Mouse (Mus musculus): ENCODE data around the gene Ccdc88c.

The Ccdc88c gene

DNA sequence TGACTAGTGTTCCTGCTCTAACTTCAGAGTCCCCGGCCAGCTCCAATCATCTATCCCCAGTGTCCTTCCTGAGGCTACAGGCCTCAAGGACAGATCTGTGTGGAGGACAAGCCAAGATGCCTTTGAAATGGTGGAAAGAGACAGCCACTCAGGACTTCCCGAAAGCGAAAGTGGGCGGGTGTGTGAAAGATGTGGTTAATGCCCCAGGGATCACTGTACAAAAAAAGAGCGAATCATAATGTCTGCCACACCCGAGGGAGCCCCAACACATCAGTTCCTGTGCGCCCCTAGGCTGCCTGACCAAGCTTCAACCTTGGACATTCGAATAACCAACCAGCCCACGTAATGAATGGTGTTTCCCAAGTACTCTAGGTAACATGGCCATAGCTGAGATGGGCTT, 100.6 kb downstream of the Ccdc88c start:
- DNase-seq (ENCODE audit: low spot score), result no peak

DNA sequence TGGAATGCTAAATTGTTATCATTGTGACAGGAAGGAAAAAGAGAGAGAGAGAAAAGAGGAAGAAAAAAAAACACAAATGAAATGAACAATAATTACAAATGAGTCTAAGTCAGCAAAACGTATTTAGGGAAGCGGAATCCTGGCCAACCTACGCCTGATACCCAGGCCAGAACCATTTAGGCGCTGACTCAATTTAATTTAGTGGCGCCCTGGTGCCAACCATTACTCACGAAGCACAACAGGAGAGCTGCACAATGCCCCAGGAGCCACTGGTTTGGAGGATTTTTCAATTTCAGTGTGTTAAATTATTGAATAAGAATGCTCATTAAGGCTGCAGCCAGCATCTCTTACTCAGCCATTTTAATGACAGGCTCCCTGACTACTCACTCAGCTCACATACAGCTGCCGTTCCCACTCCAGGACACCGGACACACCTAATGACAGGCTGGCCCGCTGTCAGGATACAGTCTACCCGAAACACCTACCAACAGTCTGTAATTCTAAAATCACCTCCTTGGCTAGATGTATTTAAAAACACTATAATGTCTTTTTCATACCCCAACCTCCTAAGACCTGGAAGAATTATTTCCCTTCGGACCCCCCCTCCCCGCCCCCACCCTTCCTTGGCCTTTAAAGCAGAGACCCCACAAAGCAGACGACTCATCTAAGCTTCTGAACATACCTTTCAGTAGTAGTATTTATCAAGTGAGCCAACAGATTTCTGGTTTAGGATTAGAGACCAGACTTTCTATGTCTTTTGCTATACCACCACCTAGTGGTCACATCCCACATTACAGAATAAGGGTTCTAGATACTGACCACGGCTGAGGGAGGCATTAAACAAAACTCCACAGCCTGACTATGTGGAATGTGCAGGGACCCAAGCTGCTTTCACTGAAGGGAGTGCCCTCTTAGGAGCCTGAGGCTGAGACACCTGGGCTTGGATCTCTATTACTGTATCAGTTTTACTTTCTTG, 102.9 kb downstream of the Ccdc88c start:
- no peak for DNase-seq (ENCODE audit: low spot score)

GRCm38 (mm10) chr12:100924646-100925339, 104.1 kb downstream of the Ccdc88c start:
- no peak for DNase-seq (ENCODE audit: low spot score)

DNA sequence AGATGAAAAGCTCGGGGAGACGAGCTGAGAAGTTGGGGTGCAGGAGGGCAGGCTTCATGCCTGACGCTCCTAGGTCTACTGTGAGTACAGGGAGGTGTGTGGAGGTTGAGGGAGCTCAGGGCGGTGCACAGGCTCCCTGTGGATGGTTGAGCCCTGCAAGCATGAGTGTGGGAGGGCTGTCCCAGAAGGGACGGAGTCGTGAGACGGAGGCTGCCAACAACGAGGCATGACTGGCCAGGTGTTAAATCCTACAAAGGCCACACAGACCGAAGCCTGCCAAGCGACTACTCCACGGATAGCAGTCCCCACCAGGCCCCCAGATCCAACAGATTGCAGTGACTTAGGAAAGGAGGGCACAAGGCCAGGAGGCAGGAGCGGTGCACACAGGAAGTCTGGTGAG, 118.1 kb downstream of the Ccdc88c start:
- no peak for DNase-seq (ENCODE audit: low spot score)

DNA sequence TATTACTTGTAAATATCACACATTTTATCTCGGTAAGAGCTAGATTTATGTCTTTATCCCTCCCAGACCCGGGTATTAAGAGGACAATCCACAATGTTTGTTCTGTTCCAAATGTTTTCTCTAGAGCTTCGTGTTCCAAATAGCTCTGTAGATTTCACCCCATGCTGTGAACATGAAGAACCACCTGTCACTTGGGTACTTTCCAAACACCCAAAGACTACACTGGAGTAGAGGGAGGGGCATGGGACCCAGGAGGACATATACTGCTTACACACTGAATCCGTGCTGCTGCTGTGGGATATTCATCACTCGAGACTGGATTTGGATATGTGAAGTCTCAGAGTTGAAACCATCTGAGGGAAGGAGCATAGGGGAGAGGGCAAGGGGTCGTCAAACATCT, 119.1 kb downstream of the Ccdc88c start:
- DNase-seq (ENCODE audit: low spot score), result no peak

- DNase-seq (ENCODE audit: low spot score), result no peak
Measured at GRCm38 (mm10) chr12:100908298-100909034, 120.4 kb downstream of the Ccdc88c start.

GRCm38 (mm10) chr12:100907598-100908297, 121.1 kb downstream of the Ccdc88c start, which contains the start of gene Gpr68:
Gene Gpr68 (minus strand): TSS chr12:100908198.
- DNase-seq (ENCODE audit: low spot score), result no peak

GRCm38 (mm10) chr12:100906861-100907260, 122.0 kb downstream of the Ccdc88c start:
- DNase-seq (ENCODE audit: low spot score), result no peak

GRCm38 (mm10) chr12:100903761-100904160, 125.1 kb downstream of the Ccdc88c start:
- DNase-seq (ENCODE audit: low spot score), result no peak

- DNase-seq (ENCODE audit: low spot score), result no peak
Measured at GRCm38 (mm10) chr12:100901386-100901785, 127.5 kb downstream of the Ccdc88c start.

DNA sequence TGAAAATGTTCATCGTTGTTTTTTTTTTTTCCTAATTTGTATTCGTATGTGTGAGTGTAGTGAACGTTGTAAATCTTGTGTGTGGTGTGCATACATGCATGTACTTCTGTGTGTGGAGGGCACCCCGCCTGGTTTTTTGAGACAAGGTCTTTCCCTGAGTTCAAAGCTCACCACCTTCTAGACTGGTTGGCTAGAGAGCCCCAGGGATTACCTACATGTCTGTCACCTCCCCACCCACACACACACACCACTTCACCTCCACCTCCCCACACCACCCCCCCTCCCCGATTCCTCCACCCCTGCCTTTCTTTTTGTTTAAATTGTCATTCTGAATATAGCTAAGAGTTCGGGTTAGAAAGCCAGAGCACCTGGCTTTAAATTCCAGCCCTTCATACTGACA, 128.0 kb downstream of the Ccdc88c start:
- DNase-seq (ENCODE audit: low spot score), result no peak

DNA sequence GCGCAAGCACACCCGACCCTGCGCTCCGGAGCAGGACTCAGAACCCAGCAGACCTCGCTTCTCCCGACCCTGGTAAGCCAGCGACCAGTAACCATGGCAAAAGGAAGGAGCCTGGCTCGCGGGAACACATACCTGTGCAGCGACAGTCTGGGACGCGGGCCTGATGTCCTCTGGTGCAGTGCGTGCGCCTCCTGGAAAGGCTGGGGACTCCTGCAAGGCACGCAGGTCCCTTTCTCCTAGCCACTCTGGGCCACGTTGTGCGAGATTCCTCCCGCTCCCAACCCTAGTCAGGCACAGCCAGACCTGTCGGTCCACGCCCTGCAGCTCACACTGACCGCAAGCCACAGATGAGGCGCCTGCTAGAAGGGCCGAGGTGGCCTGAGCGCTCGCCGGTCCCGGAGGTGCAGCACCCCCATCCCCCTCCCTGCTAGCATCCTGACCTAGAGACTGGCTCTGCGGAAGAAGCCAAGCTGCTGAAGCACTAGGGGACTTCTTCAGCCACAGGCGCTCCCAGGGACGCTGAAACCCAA, 129.7 kb downstream of the Ccdc88c start:
- no peak for DNase-seq (ENCODE audit: low spot score)

- DNase-seq (ENCODE audit: low spot score), result no peak
Measured at GRCm38 (mm10) chr12:100897736-100898650, 130.9 kb downstream of the Ccdc88c start.

DNA sequence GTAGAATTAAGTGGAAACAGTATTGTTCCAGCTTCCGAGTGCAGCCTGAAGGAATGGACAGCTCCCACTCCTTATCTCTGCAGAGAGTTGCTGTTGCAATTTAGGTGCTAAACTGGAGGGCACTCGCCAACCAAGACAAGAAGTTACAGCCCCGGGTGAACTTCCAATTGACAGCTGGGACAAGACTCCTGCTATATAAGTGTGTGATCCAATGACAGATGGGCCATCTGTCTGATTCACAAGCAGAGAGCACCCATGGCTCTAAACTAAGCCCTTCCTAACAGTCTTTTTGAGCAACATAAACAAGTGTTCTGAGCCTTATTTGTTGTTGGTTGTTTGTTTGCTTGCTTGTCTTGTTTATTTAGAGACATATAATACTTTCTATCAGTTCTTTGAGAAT, 132.2 kb downstream of the Ccdc88c start:
- no peak for DNase-seq (ENCODE audit: low spot score)

- no peak for DNase-seq (ENCODE audit: low spot score)
Measured at GRCm38 (mm10) chr12:100895504-100895903, 133.4 kb downstream of the Ccdc88c start.

- DNase-seq (ENCODE audit: low spot score), result no peak
Measured at GRCm38 (mm10) chr12:100890548-100890947, 138.3 kb downstream of the Ccdc88c start.

DNA sequence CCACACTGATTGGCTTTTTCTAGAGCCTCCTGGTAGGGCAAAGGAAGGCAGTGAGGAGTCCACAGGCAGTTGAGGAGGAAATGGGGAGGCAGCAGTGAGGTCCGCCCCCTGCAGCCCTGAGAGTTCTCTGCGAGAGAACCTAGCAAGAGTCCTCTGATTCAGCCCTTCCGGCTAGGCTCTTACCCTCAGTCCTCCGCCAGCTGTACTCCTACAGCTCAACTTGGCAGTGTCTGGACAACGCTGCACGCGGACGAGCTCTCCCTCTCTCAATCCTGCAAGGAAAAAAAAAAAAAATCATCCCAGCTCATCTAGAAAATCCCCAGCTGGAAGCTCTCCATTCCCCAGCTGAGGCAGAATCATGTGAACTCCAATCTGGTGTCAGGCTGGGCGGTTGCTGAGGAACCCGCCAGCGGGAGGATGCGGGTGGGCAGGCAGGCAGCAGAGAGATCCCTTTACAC, 141.0 kb downstream of the Ccdc88c start:
- no peak for DNase-seq (ENCODE audit: low spot score)

- no peak for DNase-seq (ENCODE audit: low spot score)
Measured at GRCm38 (mm10) chr12:100886877-100887276, 142.0 kb downstream of the Ccdc88c start.

GRCm38 (mm10) chr12:100885585-100885984, 143.3 kb downstream of the Ccdc88c start:
- no peak for DNase-seq (ENCODE audit: low spot score)

- DNase-seq (ENCODE audit: low spot score), result no peak
Measured at GRCm38 (mm10) chr12:100883168-100883567, 145.7 kb downstream of the Ccdc88c start.
